Mouse (Mus musculus) heart, adult 2 months (tissue): ENCODE measurements around the gene Btbd17. TPM values are rescaled to one million over a fixed set of nuclear protein-coding genes. Genes with fewer than 3 reads are reported as not detected.
A peak's percentile ranks its signal among the peaks of the same experiment; 100 is the strongest.

ENCODE experiments used
- DNase-seq, 2 experiments: peaks; one replicate each; pipeline ENCODE4 v3.0.0; 2021
- H3K27ac ChIP-seq: fragments of 200-600 bp; 2 replicates; pipeline ENCODE4 v1.8.1; 2022
- H3K27me3 ChIP-seq: fragments of 200-500 bp; 2 replicates; pipeline ENCODE4 v1.6.1; 2012; ENCODE audit warnings: mild to moderate bottlenecking, low read length, inconsistent platforms, mixed read lengths; ENCODE audit not compliant: control insufficient read depth, insufficient read depth
- H3K36me3 ChIP-seq: fragments of 200-500 bp; 2 replicates; pipeline ENCODE4 v1.6.1; 2012; ENCODE audit warnings: low read length, inconsistent platforms; ENCODE audit not compliant: control insufficient read depth, insufficient read depth
- H3K4me1 ChIP-seq: fragments of 200-500 bp; 2 replicates; pipeline ENCODE4 v1.6.1; 2011; ENCODE audit warnings: low read length; ENCODE audit not compliant: control insufficient read depth, insufficient read depth
- H3K4me3 ChIP-seq: fragments of 200-600 bp; 2 replicates; pipeline ENCODE4 v1.8.1; 2022
- H3K79me2 ChIP-seq: fragments of 200-500 bp; replicated peaks from 2 replicates; pipeline ENCODE4 v1.6.1; 2012; ENCODE audit warnings: mild to moderate bottlenecking, inconsistent platforms, low read length, moderate library complexity, mixed read lengths; ENCODE audit not compliant: control insufficient read depth, insufficient read depth
- H3K9ac ChIP-seq: fragments of 200-500 bp; 2 replicates; pipeline ENCODE4 v1.6.1; 2012; ENCODE audit warnings: low read depth, mild to moderate bottlenecking, control low read depth, inconsistent platforms, low read length, mixed read lengths
- CTCF ChIP-seq: fragments of 200-600 bp; IDR thresholded peaks from 2 replicates; pipeline ENCODE4 v1.8.1; 2022; ENCODE audit warnings: antibody characterized with exemption, mild to moderate bottlenecking, moderate library complexity
- EP300 ChIP-seq: fragments of 200-500 bp; IDR thresholded peaks from 2 replicates; pipeline ENCODE4 v1.6.1; 2011; ENCODE audit warnings: low read depth, low read length, control low read depth; ENCODE audit not compliant: insufficient read depth
- POLR2A ChIP-seq: fragments of 200-500 bp; IDR thresholded peaks from 2 replicates; pipeline ENCODE4 v1.6.1; 2011; ENCODE audit warnings: mild to moderate bottlenecking, low read depth, low read length, control low read depth; ENCODE audit not compliant: insufficient read depth
- WGBS: fragments of 180-500 bp; shearing (Covaris S2); methylation state at CpG from one replicate; pipeline ENCODE4 v1.1.7; 2018; 5-methylcytosine and 5-hydroxymethylcytosine counted together
- intact Hi-C: fragments of 180-260 bp; cut with DNase I; formaldehyde crosslinking; loops from one replicate; pipeline ENCODE4 v1.15.1; 2025
- long read RNA-seq: library from polyadenylated mRNA; stranded (forward); transcript quantifications from one replicate; pipeline ENCODE4 v2.0.0, GENCODE M21; 2021
- polyA plus RNA-seq: library from polyadenylated mRNA; depleted of rRNA; stranded (reverse); fragments of >200 nt; gene quantifications from 2 replicates; pipeline ENCODE4 v1.2.3, GENCODE M21; 2012; rRNA removed
- total RNA-seq, 2 experiments: library from RNA; stranded (reverse); gene quantifications; 2 replicates each; pipeline ENCODE4 v1.2.3; 2021

The Btbd17 gene
- total RNA-seq: not detected
- polyA plus RNA-seq: 0.06 TPM in 1 of 2 replicates, not detected in the other
- long read RNA-seq: 0 reads

- H3K79me2 ChIP-seq: no peaks in the 10 kb centered on the region
- no peaks in the 10 kb centered on the region for H3K36me3 ChIP-seq
- intact Hi-C loops: no loop called here
- H3K4me3 ChIP-seq: no peak within 1 kb of the TSS
- no peak within 1 kb of the TSS for H3K9ac ChIP-seq
- H3K27me3 ChIP-seq: peaks cover 10% of the 10 kb centered on the region
- DNase-seq: no peak
- 24% methylated on average over 4 of the region's 4 CpGs for WGBS
- TF ChIP-seq CTCF (no peak), POLR2A (no peak), EP300 (no peak)
- H3K27ac ChIP-seq: no peak within 1 kb of the TSS
- H3K4me1 ChIP-seq: no peaks in the 10 kb centered on the region
Measured at GRCm38 (mm10) chr11:114795848-114796322, at the start of gene Btbd17. Gene Btbd17, minus strand, starts transcription at chr11:114795945.

GRCm38 (mm10) chr11:114844464-114845220 is 48.9 kb upstream of the Btbd17 start:
- WGBS: 84% methylated on average over 7 of the region's 7 CpGs

GRCm38 (mm10) chr11:114843818-114844463 is 48.2 kb upstream of the Btbd17 start:
- WGBS: 26% methylated on average over 8 of the region's 8 CpGs
- no peaks in the 10 kb centered on the region for H3K79me2 ChIP-seq
- DNase-seq: peak in 1 of 2 experiments; percentile 62
- H3K4me3 ChIP-seq: no peak overlapping the region
- peak overlapping the region; percentile 33; the same call in 1 of the 2 replicates for H3K27ac ChIP-seq
- H3K27me3 ChIP-seq: no peaks in the 10 kb centered on the region
- H3K36me3 ChIP-seq: no peaks in the 10 kb centered on the region
- H3K9ac ChIP-seq: peak overlapping the region; percentile 36; the same call in 1 of the 2 replicates
- intact Hi-C loops: loop anchor here (2.0 kb wide), 1 partner anchor 17 kb away; no protein-coding TSS in a partner anchor
- TF ChIP-seq CTCF: no peak
- 0 out of 2 replicates have a peak, but pooled peaks have one; percentile 31 for TF ChIP-seq EP300
- 0 out of 2 replicates have a peak, but pooled peaks have one; percentile 16 for TF ChIP-seq POLR2A
- H3K4me1 ChIP-seq: peaks cover 2% of the 10 kb centered on the region; the same call in 1 of the 2 replicates

More at GRCm38 (mm10) chr11:114844464-114845220, 48.9 kb upstream of the Btbd17 start:
- H3K27ac ChIP-seq: no peak overlapping the region; the same call in 1 of the 2 replicates
- no peak overlapping the region for H3K9ac ChIP-seq
- DNase-seq: no peak
- no peaks in the 10 kb centered on the region for H3K36me3 ChIP-seq
- peaks cover 2% of the 10 kb centered on the region; the same call in 1 of the 2 replicates for H3K4me1 ChIP-seq
- no peaks in the 10 kb centered on the region for H3K79me2 ChIP-seq
- no peaks in the 10 kb centered on the region for H3K27me3 ChIP-seq
- H3K4me3 ChIP-seq: no peak overlapping the region
- TF ChIP-seq CTCF (no peak), EP300 (no peak), POLR2A (no peak)
- intact Hi-C loops: loop anchor here (2.0 kb wide), 1 partner anchor 18 kb away; no protein-coding TSS in a partner anchor

- WGBS: 46% methylated on average over 5 of the region's 5 CpGs
- no peaks in the 10 kb centered on the region for H3K79me2 ChIP-seq
- H3K27ac ChIP-seq: no peak overlapping the region
- H3K4me1 ChIP-seq: peaks cover 2% of the 10 kb centered on the region; the same call in 1 of the 2 replicates
- DNase-seq: no peak
- H3K27me3 ChIP-seq: no peaks in the 10 kb centered on the region
- intact Hi-C loops: no loop called here
- no peaks in the 10 kb centered on the region for H3K36me3 ChIP-seq
- no peak overlapping the region for H3K4me3 ChIP-seq
- no peak for TF ChIP-seq POLR2A
- no peak for TF ChIP-seq EP300
- no peak for TF ChIP-seq CTCF
- no peak overlapping the region for H3K9ac ChIP-seq
Measured at GRCm38 (mm10) chr11:114833166-114833565, 37.4 kb upstream of the Btbd17 start.

- Histone ChIP-seq H3K27ac (peak overlapping the region; percentile 61; the same call in 1 of the 2 replicates), H3K36me3 (no peaks in the 10 kb centered on the region), H3K4me1 (peaks cover 2% of the 10 kb centered on the region; the same call in 1 of the 2 replicates), H3K4me3 (peak overlapping the region; percentile 40; the same call in 1 of the 2 replicates), H3K79me2 (no peaks in the 10 kb centered on the region), H3K27me3 (no peaks in the 10 kb centered on the region), H3K9ac (0 out of 2 replicates have a peak overlapping the region, but pooled peaks have one; percentile 2)
- DNase-seq: no peak
- no peak for TF ChIP-seq EP300
- TF ChIP-seq POLR2A: no peak
- no peak for TF ChIP-seq CTCF
- 43% methylated on average over 8 of the region's 8 CpGs for WGBS
- intact Hi-C loops: no loop called here
Measured at GRCm38 (mm10) chr11:114830433-114830773, 34.7 kb upstream of the Btbd17 start.
